Mouse (Mus musculus) spleen, adult 10 weeks (tissue): ENCODE data around the gene Cylc1. TPM values are rescaled to one million over a fixed set of nuclear protein-coding genes. Genes with fewer than 3 reads are reported as not detected.

ENCODE experiments used
- polyA plus RNA-seq: library from polyadenylated mRNA; stranded (reverse); fragments of 350-450 nt; fragmentation: Illumina TruSeq; extraction: RNeasy Lipid Tissue Mini Kit (QIAGEN cat#74804); gene quantifications from one replicate; pipeline ENCODE4 v1.2.3, GENCODE M21; 2015; ENCODE audit warnings: low replicate concordance; ENCODE audit not compliant: insufficient read depth

Gene Cylc1
- not detected for polyA plus RNA-seq

GRCm38 (mm10) chrX:111110118-111110517, at the start of gene Cylc1:
Gene Cylc1 (plus strand): TSS chrX:111110418.

GRCm38 (mm10) chrX:111168040-111168439, 57.8 kb downstream of the Cylc1 start, which contains the start of gene Gm10112:
Gene Gm10112 (plus strand): TSS chrX:111168340.

Other genes with a start within 250 kb of the Cylc1 start
- not detected for gene Gm10112, start 57.9 kb downstream of the Cylc1 start, polyA plus RNA-seq